Mouse (Mus musculus) v-Abl transformed pro-B cells (cell line): Measurements from ENCODE around the gene Tmem258.

Experiments
- in situ Hi-C, 2 experiments: fragments of 400-800 bp; cut with MboI; formaldehyde crosslinking; loops; one replicate each; pipeline ENCODE4 v1.15.1; 2025; ENCODE audit not compliant: unreplicated experiment in 2 of 2

Gene Tmem258

GRCm38 (mm10) chr19:10208851-10209250 is 5.0 kb downstream of the Tmem258 start:
- in situ Hi-C loops, result loop anchor here in 1 of 2 experiments (25.0 kb wide), 1 partner anchor 1497 kb away; the partner anchor contains the start of gene Slc3a2

GRCm38 (mm10) chr19:10210885-10211284 is 7.1 kb downstream of the Tmem258 start:
- in situ Hi-C loops, result loop anchor here in 1 of 2 experiments (25.0 kb wide), 1 partner anchor 1499 kb away; the partner anchor contains the start of gene Slc3a2

GRCm38 (mm10) chr19:10213796-10214471 is 10.1 kb downstream of the Tmem258 start:
- in situ Hi-C loops, result loop anchor here in 1 of 2 experiments (25.0 kb wide), 1 partner anchor 1502 kb away; the partner anchor contains the start of gene Slc3a2

GRCm38 (mm10) chr19:10216101-10216500 is 12.3 kb downstream of the Tmem258 start:
- in situ Hi-C loops, result loop anchor here in 1 of 2 experiments (25.0 kb wide), 1 partner anchor 1504 kb away; the partner anchor contains the start of gene Slc3a2

GRCm38 (mm10) chr19:10219108-10219507 is 15.3 kb downstream of the Tmem258 start:
- in situ Hi-C loops, result loop anchor here in 1 of 2 experiments (25.0 kb wide), 1 partner anchor 1507 kb away; the partner anchor contains the start of gene Slc3a2

GRCm38 (mm10) chr19:10219593-10219992 is 15.8 kb downstream of the Tmem258 start:
- in situ Hi-C loops, result loop anchor here in 1 of 2 experiments (25.0 kb wide), 1 partner anchor 1507 kb away; the partner anchor contains the start of gene Slc3a2

- in situ Hi-C loops, result loop anchor here in 1 of 2 experiments (25.0 kb wide), 1 partner anchor 1509 kb away; the partner anchor contains the start of gene Slc3a2
Measured at GRCm38 (mm10) chr19:10221585-10221984, 17.8 kb downstream of the Tmem258 start.

GRCm38 (mm10) chr19:10222656-10223055 is 18.8 kb downstream of the Tmem258 start:
- in situ Hi-C loops, result loop anchor here in 1 of 2 experiments (25.0 kb wide), 1 partner anchor 1510 kb away; the partner anchor contains the start of gene Slc3a2

- in situ Hi-C loops, result loop anchor here in 1 of 2 experiments (25.0 kb wide), 1 partner anchor 1511 kb away; the partner anchor contains the start of gene Slc3a2
Measured at GRCm38 (mm10) chr19:10223561-10223960, 19.7 kb downstream of the Tmem258 start.

- in situ Hi-C loops, result loop anchor here in 1 of 2 experiments (25.0 kb wide), 1 partner anchor 1513 kb away; the partner anchor contains the start of gene Slc3a2
Measured at GRCm38 (mm10) chr19:10224637-10225453, 21.0 kb downstream of the Tmem258 start.

GRCm38 (mm10) chr19:10225767-10226166 is 22.0 kb downstream of the Tmem258 start:
- in situ Hi-C loops, result no loop called here

GRCm38 (mm10) chr19:10231016-10231415 is 27.2 kb downstream of the Tmem258 start:
- in situ Hi-C loops, result no loop called here

GRCm38 (mm10) chr19:10231871-10232270 is 28.1 kb downstream of the Tmem258 start:
- in situ Hi-C loops, result no loop called here

GRCm38 (mm10) chr19:10232327-10233017 is 28.7 kb downstream of the Tmem258 start:
- in situ Hi-C loops, result no loop called here

GRCm38 (mm10) chr19:10235784-10236565 is 32.2 kb downstream of the Tmem258 start:
- in situ Hi-C loops, result no loop called here

GRCm38 (mm10) chr19:10238477-10238876 is 34.7 kb downstream of the Tmem258 start:
- in situ Hi-C loops, result no loop called here

GRCm38 (mm10) chr19:10239419-10239818 is 35.6 kb downstream of the Tmem258 start:
- in situ Hi-C loops, result no loop called here

- in situ Hi-C loops, result no loop called here
Measured at GRCm38 (mm10) chr19:10239975-10240653, 36.3 kb downstream of the Tmem258 start.
